Mouse (Mus musculus) C2C12 (cell line): ENCODE results near the gene Snx27.

Experiments used
- CTCF ChIP-seq: IDR thresholded peaks from one replicate; pipeline ENCODE4 v1.5.1; 2011; ENCODE audit not compliant: control insufficient read depth, insufficient read depth, insufficient read length
- MAX ChIP-seq: IDR thresholded peaks from one replicate; pipeline ENCODE4 v1.6.1; 2011; ENCODE audit warnings: mild to moderate bottlenecking, control low read depth
- MYOD1 ChIP-seq: IDR thresholded peaks from one replicate; pipeline ENCODE4 v1.6.1; 2011; ENCODE audit warnings: low read depth; ENCODE audit not compliant: control insufficient read depth, insufficient read length
- MYOG ChIP-seq: IDR thresholded peaks from one replicate; pipeline ENCODE4 v1.6.1; 2011; ENCODE audit not compliant: control insufficient read depth, insufficient read length; ENCODE audit errors: extremely low read depth
- USF1 ChIP-seq: IDR thresholded peaks from one replicate; pipeline ENCODE4 v1.6.1; 2011; ENCODE audit warnings: low read depth, mild to moderate bottlenecking, control low read depth, moderate library complexity

DNA sequence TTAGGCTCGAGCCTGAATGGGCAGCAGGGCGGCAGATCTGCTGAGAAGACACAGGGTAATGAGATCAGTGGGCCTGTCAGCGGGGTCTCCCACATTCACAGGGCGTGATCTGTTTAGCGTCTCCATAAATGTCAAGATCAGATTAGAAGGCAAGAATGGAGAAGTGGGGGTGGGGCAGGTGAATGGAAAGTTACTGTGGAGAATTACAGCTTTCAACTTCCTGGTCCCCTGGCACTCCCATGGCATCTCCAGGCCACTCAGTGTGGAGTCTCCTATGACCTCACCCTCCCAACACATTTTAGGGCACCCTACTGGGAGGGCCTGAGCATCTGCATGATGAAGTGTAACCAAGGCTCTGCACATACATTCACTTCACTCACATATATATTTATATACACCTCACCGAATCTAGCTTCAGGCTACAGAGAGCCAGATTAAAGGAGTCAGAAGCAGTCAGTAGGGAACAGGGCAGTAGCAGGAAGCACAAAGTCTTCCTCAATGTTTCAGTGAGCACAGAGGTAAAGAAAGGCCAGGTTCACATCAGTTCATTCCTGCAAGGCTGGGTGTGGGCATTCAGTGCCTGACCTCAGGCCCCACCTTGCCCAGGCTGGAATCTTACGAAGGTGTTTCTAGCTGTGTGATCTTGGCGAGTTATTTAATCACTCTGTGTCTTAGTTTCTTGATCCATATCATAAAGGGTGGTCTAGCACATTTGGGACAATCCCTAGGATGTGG, 106.0 kb downstream of the Snx27 start:
- no peak for TF ChIP-seq MYOG
- TF ChIP-seq CTCF, result no peak
- TF ChIP-seq MYOD1, result no peak
- TF ChIP-seq USF1, result no peak
- no peak for TF ChIP-seq MAX
